Mouse (Mus musculus) erythroblast, embryonic 14.5 days (primary cell): Measurements from ENCODE around the gene Gm49354.

Experiments
- GATA1 ChIP-seq: IDR thresholded peaks from 2 replicates; pipeline ENCODE4 v1.6.1; 2012; ENCODE audit warnings: low read length, inconsistent platforms, mixed read lengths
- TAL1 ChIP-seq: IDR thresholded peaks from 3 replicates; pipeline ENCODE4 v1.6.1; 2012; ENCODE audit warnings: low read length, inconsistent platforms, mixed read lengths

GRCm38 (mm10) chr13:59745462-59745861, 36.6 kb downstream of the Gm49354 start:
- TF ChIP-seq TAL1 (no peak), GATA1 (no peak)
